Comparison of ENCODE assay signal across 9 mouse cellular contexts in the genomic region with DNA sequence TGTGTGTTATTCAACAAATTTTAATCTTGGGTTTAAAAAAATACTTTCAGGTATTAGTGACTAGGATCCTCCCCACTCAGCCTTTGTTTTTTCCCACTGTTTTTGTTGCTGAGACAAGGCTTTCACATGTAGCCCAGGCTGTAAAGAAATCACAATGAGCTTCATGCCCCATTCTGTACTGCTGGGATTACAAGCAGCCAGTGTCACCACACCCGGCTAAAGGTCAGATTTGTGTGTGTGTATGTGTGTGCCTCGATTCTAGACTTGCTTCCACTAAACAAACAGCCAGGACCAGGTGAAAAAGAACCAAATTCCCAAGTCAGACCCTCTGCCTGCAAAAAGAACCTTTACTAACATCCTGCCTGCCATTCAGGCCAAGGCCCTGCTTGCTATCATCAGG. TPM values are rescaled to one million over a fixed set of nuclear protein-coding genes. Genes with fewer than 3 reads are reported as not detected.
DNase-seq lines count a peak whose midpoint lies in the region; ATAC-seq and TF ChIP-seq lines count a peak whose summit lies in the region.
"Had no signal": no experiment of that assay in that cellular context is flagged by ENCODE, and none has a peak within 500 bp of the region (broad histone marks: within the 10 kb centered on the region; RNA-seq: fewer than 3 reads in every experiment).

No protein-coding gene starts in this region.

- peak overlapping the region; percentile 97 for H3K4me3 ChIP-seq in heart, embryonic 13.5 days
- peak overlapping the region; percentile 19 for H3K4me3 ChIP-seq in bone marrow, adult 2 months (replicated peaks; ENCODE audit: control insufficient read depth, low read depth, low read length)
- H3K4me3 ChIP-seq in hindbrain, postnatal 0 days (ENCODE audit: low read length), result peak overlapping the region; percentile 98
- H3K4me3 ChIP-seq in midbrain, embryonic 15.5 days, result peak overlapping the region; percentile 99
- no peak overlapping the region for H3K4me3 ChIP-seq in heart, adult 2 months

- TF ChIP-seq CTCF in bone marrow, adult 2 months (IDR thresholded peaks at IDR 0.05; ENCODE audit: control insufficient read depth, insufficient read depth, low read length), result no peak
- no peak for TF ChIP-seq CTCF in hindbrain, postnatal 0 days (IDR thresholded peaks at IDR 0.05; ENCODE audit: low read depth)
- TF ChIP-seq CTCF in heart, adult 2 months (IDR thresholded peaks at IDR 0.05), result no peak

- peak overlapping the region; percentile 99 for H3K9ac ChIP-seq in heart, embryonic 13.5 days
- peak overlapping the region; percentile 97; the same call in 1 of the 2 replicates for H3K9ac ChIP-seq in hindbrain, postnatal 0 days (replicated peaks; ENCODE audit: low read length)
- H3K9ac ChIP-seq in midbrain, embryonic 15.5 days, result no peak overlapping the region
- no peak overlapping the region for H3K9ac ChIP-seq in heart, adult 2 months (ENCODE audit: low read depth, low read length)

- H3K27ac ChIP-seq in heart, embryonic 13.5 days (replicated peaks), result peak overlapping the region; percentile 98; the same call in 1 of the 2 replicates
- H3K27ac ChIP-seq in bone marrow, adult 2 months (ENCODE audit: control insufficient read depth, insufficient read depth, low read depth, low read length, poor library complexity), result no peak overlapping the region
- no peak overlapping the region for H3K27ac ChIP-seq in hindbrain, postnatal 0 days
- H3K27ac ChIP-seq in midbrain, embryonic 15.5 days, result no peak overlapping the region
- H3K27ac ChIP-seq in heart, adult 2 months, result no peak overlapping the region; the same call in 1 of the 2 replicates

- H3K79me2 ChIP-seq in heart, adult 2 months (replicated peaks; ENCODE audit: control insufficient read depth, insufficient read depth, low read length), result peaks cover 14% of the 10 kb centered on the region

- peaks cover 74% of the 10 kb centered on the region for H3K4me1 ChIP-seq in heart, embryonic 13.5 days
- peaks cover 1% of the 10 kb centered on the region; the same call in 1 of the 2 replicates for H3K4me1 ChIP-seq in bone marrow, adult 2 months (ENCODE audit: control insufficient read depth, insufficient read depth, low read length)
- peaks cover 10% of the 10 kb centered on the region for H3K4me1 ChIP-seq in hindbrain, postnatal 0 days (ENCODE audit: insufficient read depth, low read length)
- H3K4me1 ChIP-seq in midbrain, embryonic 15.5 days, result peaks cover 23% of the 10 kb centered on the region
- H3K4me1 ChIP-seq in heart, adult 2 months (ENCODE audit: control insufficient read depth, insufficient read depth, low read length), result peaks cover 12% of the 10 kb centered on the region

- H3K9me3 ChIP-seq in heart, embryonic 13.5 days, result no peaks in the 10 kb centered on the region
- H3K9me3 ChIP-seq in hindbrain, postnatal 0 days (ENCODE audit: low read length), result no peaks in the 10 kb centered on the region
- no peaks in the 10 kb centered on the region for H3K9me3 ChIP-seq in midbrain, embryonic 15.5 days

- no peak for TF ChIP-seq POLR2A in bone marrow, adult 2 months (IDR thresholded peaks at IDR 0.05; ENCODE audit: borderline replicate concordance, control insufficient read depth, low read depth, low read length)
- no peak for TF ChIP-seq POLR2A in heart, adult 2 months (IDR thresholded peaks at IDR 0.05; ENCODE audit: insufficient read depth, low read depth, low read length)

- peak overlapping the region; percentile 98 for H3K4me2 ChIP-seq in heart, embryonic 13.5 days
- peak overlapping the region; percentile 92 for H3K4me2 ChIP-seq in hindbrain, postnatal 0 days (ENCODE audit: low read depth, low read length)
- peak overlapping the region; percentile 90 for H3K4me2 ChIP-seq in midbrain, embryonic 15.5 days

- peaks cover 36% of the 10 kb centered on the region for H3K36me3 ChIP-seq in heart, embryonic 13.5 days
- H3K36me3 ChIP-seq in hindbrain, postnatal 0 days (ENCODE audit: insufficient read depth, low read length), result no peaks in the 10 kb centered on the region
- H3K36me3 ChIP-seq in midbrain, embryonic 15.5 days (replicated peaks), result no peaks in the 10 kb centered on the region
- peaks cover 17% of the 10 kb centered on the region for H3K36me3 ChIP-seq in heart, adult 2 months (ENCODE audit: control insufficient read depth, insufficient read depth, low read length)

- DNase-seq in heart, adult 9 months (ENCODE audit: low spot score in 2 of 2), result no peak
- DNase-seq in hindbrain, postnatal 0 days (ENCODE audit: low spot score), result no peak
- no peak for DNase-seq in right cerebral cortex, postnatal 4 days
- DNase-seq in left cerebral cortex, postnatal 36 days (ENCODE audit: low spot score in 2 of 2), result no peak
- DNase-seq in heart, adult 2 months, result no peak
- DNase-seq: cerebellum, adult 2 months had no signal

- no peak for ATAC-seq in heart, embryonic 13.5 days (ENCODE audit: extremely low read depth, insufficient number of reproducible peaks, low FRiP score, low TSS enrichment)
- ATAC-seq in hindbrain, postnatal 0 days, result no peak
- no peak for ATAC-seq in midbrain, embryonic 15.5 days (replicated peaks)

- TF ChIP-seq EP300 in heart, adult 2 months (IDR thresholded peaks at IDR 0.05; ENCODE audit: insufficient read depth, low read depth, low read length), result no peak

- intact Hi-C loops in left cerebral cortex, postnatal 36 days (cut with DNase I), result no loop called here
- intact Hi-C loops in heart, adult 2 months (cut with DNase I), result loop anchor here (10.0 kb wide), 1 partner anchor 171 kb away; a partner anchor contains a TSS

- no peaks in the 10 kb centered on the region for H3K27me3 ChIP-seq in heart, embryonic 13.5 days (replicated peaks)
- no peaks in the 10 kb centered on the region for H3K27me3 ChIP-seq in hindbrain, postnatal 0 days (ENCODE audit: insufficient read depth, low read length)
- no peaks in the 10 kb centered on the region for H3K27me3 ChIP-seq in midbrain, embryonic 15.5 days (replicated peaks)
- no peaks in the 10 kb centered on the region for H3K27me3 ChIP-seq in heart, adult 2 months (ENCODE audit: control insufficient read depth, insufficient read depth, low read length)

- 42% methylated on average over 2 of the region's 2 CpGs for WGBS in heart, embryonic 13.5 days
- WGBS in bone marrow, adult 2 months, result 56% methylated on average over 2 of the region's 2 CpGs
- 62% methylated on average over 2 of the region's 2 CpGs for WGBS in hindbrain, postnatal 0 days
- 38% methylated on average over 2 of the region's 2 CpGs for WGBS in midbrain, embryonic 15.5 days
- 30% methylated on average over 2 of the region's 2 CpGs for WGBS in heart, adult 2 months

RNA-seq across cellular contexts. Expression of a gene that starts 1.8 kb away (rescaled TPM):
- 42.8 and 47.4 TPM in 2 replicates for polyA plus RNA-seq in heart, embryonic 13.5 days (2015; fragmentation: Nextera tagmentation; extraction: Ambion mirVana)
- polyA plus RNA-seq in bone marrow, adult 2 months (2011; ENCODE audit: insufficient read depth, insufficient read length, low replicate concordance, missing spikeins), result 26.7 and 56.3 TPM in 2 replicates
- 123 and 141 TPM in 2 replicates for total RNA-seq in hindbrain, postnatal 0 days (2014; rRNA removed)
- 23.0 and 25.4 TPM in 2 replicates for polyA plus RNA-seq in hindbrain, postnatal 0 days (2015; fragmentation: Nextera tagmentation; extraction: Ambion mirVana)
- 48.8 and 50.8 TPM in 2 replicates for polyA plus RNA-seq in midbrain, embryonic 15.5 days (2015; fragmentation: Nextera tagmentation; extraction: Ambion mirVana)
- total RNA-seq in left cerebral cortex, postnatal 36 days (2021), result 100 to 1,000 TPM; 115 to 131 TPM
- total RNA-seq in heart, adult 2 months (2021), result 100 to 1,000 TPM; 107 to 116 TPM
- polyA plus RNA-seq in heart, adult 2 months (2012; rRNA removed), result 51.0 and 86.7 TPM in 2 replicates

RNA-seq across cellular contexts. Expression of a gene that starts 19.7 kb away (rescaled TPM):
- polyA plus RNA-seq in heart, embryonic 13.5 days (2015; fragmentation: Nextera tagmentation; extraction: Ambion mirVana), result 255 and 274 TPM in 2 replicates
- 2.8 and 29.2 TPM in 2 replicates for polyA plus RNA-seq in bone marrow, adult 2 months (2011; ENCODE audit: insufficient read depth, insufficient read length, low replicate concordance, missing spikeins)
- total RNA-seq in hindbrain, postnatal 0 days (2014; rRNA removed), result 31.2 and 57.4 TPM in 2 replicates
- polyA plus RNA-seq in hindbrain, postnatal 0 days (2015; fragmentation: Nextera tagmentation; extraction: Ambion mirVana), result 325 and 342 TPM in 2 replicates
- polyA plus RNA-seq in midbrain, embryonic 15.5 days (2015; fragmentation: Nextera tagmentation; extraction: Ambion mirVana), result 196 and 201 TPM in 2 replicates
- total RNA-seq in left cerebral cortex, postnatal 36 days (2021), result 10 to 100 TPM; 86.8 to 94.0 TPM
- 10 to 100 TPM; 77.6 to 92.9 TPM for total RNA-seq in heart, adult 2 months (2021)
- polyA plus RNA-seq in heart, adult 2 months (2012; rRNA removed), result 48.8 and 52.2 TPM in 2 replicates

RNA-seq across cellular contexts. Expression of a gene that starts 47.9 kb away (rescaled TPM):
- polyA plus RNA-seq in heart, embryonic 13.5 days (2015; fragmentation: Nextera tagmentation; extraction: Ambion mirVana), result 11.7 and 12.4 TPM in 2 replicates
- 1.9 and 3.0 TPM in 2 replicates for polyA plus RNA-seq in bone marrow, adult 2 months (2011; ENCODE audit: insufficient read depth, insufficient read length, low replicate concordance, missing spikeins)
- 29.8 and 35.6 TPM in 2 replicates for total RNA-seq in hindbrain, postnatal 0 days (2014; rRNA removed)
- 19.6 and 21.6 TPM in 2 replicates for polyA plus RNA-seq in hindbrain, postnatal 0 days (2015; fragmentation: Nextera tagmentation; extraction: Ambion mirVana)
- 30.3 and 32.2 TPM in 2 replicates for polyA plus RNA-seq in midbrain, embryonic 15.5 days (2015; fragmentation: Nextera tagmentation; extraction: Ambion mirVana)
- 10 to 100 TPM; 24.4 to 30.5 TPM for total RNA-seq in left cerebral cortex, postnatal 36 days (2021)
- 10 to 100 TPM; 10.6 to 10.8 TPM for total RNA-seq in heart, adult 2 months (2021)
- 17.0 and 19.3 TPM in 2 replicates for polyA plus RNA-seq in heart, adult 2 months (2012; rRNA removed)

Comparison
In these comparisons a context has a peak if more than half of its experiments do, and no peak if none do; other contexts are left out.
1. H3K9ac ChIP-seq: peak in heart, embryonic 13.5 days (single experiment) and hindbrain, postnatal 0 days (single experiment); none in midbrain, embryonic 15.5 days (single experiment) and heart, adult 2 months (single experiment).
2. Peak in every context shown above with its lines, with median percentiles within 50 percentile points of each other: H3K4me2 ChIP-seq.